Mouse (Mus musculus): ENCODE results near the gene Arl14. TPM values are rescaled to one million over a fixed set of nuclear protein-coding genes. Genes with fewer than 3 reads are reported as not detected.

Gene Arl14
- polyA plus RNA-seq (2017; shearing (Covaris generic)): not detected

GRCm38 (mm10) chr3:69221806-69222501 is at the start of gene Arl14:
Arl14 (plus strand) TSS chr3:69222419.
- no peak for ATAC-seq

- no peak for ATAC-seq
Observed at GRCm38 (mm10) chr3:69175229-69175628, 47.0 kb upstream of the Arl14 start.

- peak; percentile 76 for ATAC-seq
Observed at GRCm38 (mm10) chr3:69177168-69177797, 44.9 kb upstream of the Arl14 start.

- no peak for ATAC-seq
Observed at GRCm38 (mm10) chr3:69177914-69178313, 44.3 kb upstream of the Arl14 start.

GRCm38 (mm10) chr3:69178365-69179004 is 43.7 kb upstream of the Arl14 start:
- ATAC-seq: no peak

- no peak for ATAC-seq
Observed at GRCm38 (mm10) chr3:69181531-69181930, 40.7 kb upstream of the Arl14 start.

GRCm38 (mm10) chr3:69182225-69182624 is 40.0 kb upstream of the Arl14 start:
- no peak for ATAC-seq

GRCm38 (mm10) chr3:69185244-69185643 is 37.0 kb upstream of the Arl14 start:
- ATAC-seq: no peak

GRCm38 (mm10) chr3:69186031-69186430 is 36.2 kb upstream of the Arl14 start:
- no peak for ATAC-seq

- no peak for ATAC-seq
Observed at GRCm38 (mm10) chr3:69186643-69187042, 35.6 kb upstream of the Arl14 start.

GRCm38 (mm10) chr3:69192995-69193394 is 29.2 kb upstream of the Arl14 start:
- peak; percentile 59 for ATAC-seq

GRCm38 (mm10) chr3:69194496-69194895 is 27.7 kb upstream of the Arl14 start:
- ATAC-seq: no peak

GRCm38 (mm10) chr3:69195251-69195650 is 27.0 kb upstream of the Arl14 start:
- ATAC-seq: no peak

- ATAC-seq: no peak
Observed at GRCm38 (mm10) chr3:69198098-69198497, 24.1 kb upstream of the Arl14 start.

GRCm38 (mm10) chr3:69200251-69200650 is 22.0 kb upstream of the Arl14 start:
- no peak for ATAC-seq

GRCm38 (mm10) chr3:69201206-69201605 is 21.0 kb upstream of the Arl14 start:
- ATAC-seq: no peak

- no peak for ATAC-seq
Observed at GRCm38 (mm10) chr3:69202876-69203275, 19.3 kb upstream of the Arl14 start.

GRCm38 (mm10) chr3:69205266-69206054 is 16.8 kb upstream of the Arl14 start:
- ATAC-seq: peak; percentile 77

- peak; percentile 16 for ATAC-seq
Observed at GRCm38 (mm10) chr3:69206193-69206893, 15.9 kb upstream of the Arl14 start.

GRCm38 (mm10) chr3:69208441-69209309 is 13.5 kb upstream of the Arl14 start:
- ATAC-seq: no peak

- no peak for ATAC-seq
Observed at GRCm38 (mm10) chr3:69212246-69212645, 10.0 kb upstream of the Arl14 start.
